Mouse (Mus musculus): ENCODE measurements around the gene Tmtc3. TPM values are rescaled to one million over a fixed set of nuclear protein-coding genes. Genes with fewer than 3 reads are reported as not detected.

Gene Tmtc3
- polyA plus RNA-seq (2016; fragmentation: Nextera tagmentation; extraction: Ambion mirVana), result 24.4 and 25.7 TPM in 2 replicates

- H3K36me3 ChIP-seq, result 0 out of 2 replicates have a peak, but pooled peaks cover 4% of the 10 kb centered on the region
- ATAC-seq (ENCODE audit: insufficient number of reproducible peaks, insufficient read depth, low FRiP score, low TSS enrichment), result peak; percentile 99
- peak within 1 kb of the TSS; percentile 71 for H3K4me3 ChIP-seq
- peak within 1 kb of the TSS; percentile 81 for H3K27ac ChIP-seq
- peaks cover 2% of the 10 kb centered on the region; the same call in 1 of the 2 replicates for H3K4me1 ChIP-seq
- H3K27me3 ChIP-seq, result no peaks in the 10 kb centered on the region
- peak within 1 kb of the TSS; percentile 82 for H3K4me2 ChIP-seq (replicated peaks)
- WGBS, result under 1% methylated on average over 63 of the region's 63 CpGs
- H3K9me3 ChIP-seq, result no peaks in the 10 kb centered on the region
- peak within 1 kb of the TSS; percentile 76 for H3K9ac ChIP-seq
These were observed at the start of gene Tmtc3, which contains the start of gene Cep290 for GRCm38 (mm10) chr10:100487097-100487978. TSS of gene Tmtc3 (minus strand) at chr10:100487350. TSS of gene Cep290 (plus strand) at chr10:100487558.

DNA sequence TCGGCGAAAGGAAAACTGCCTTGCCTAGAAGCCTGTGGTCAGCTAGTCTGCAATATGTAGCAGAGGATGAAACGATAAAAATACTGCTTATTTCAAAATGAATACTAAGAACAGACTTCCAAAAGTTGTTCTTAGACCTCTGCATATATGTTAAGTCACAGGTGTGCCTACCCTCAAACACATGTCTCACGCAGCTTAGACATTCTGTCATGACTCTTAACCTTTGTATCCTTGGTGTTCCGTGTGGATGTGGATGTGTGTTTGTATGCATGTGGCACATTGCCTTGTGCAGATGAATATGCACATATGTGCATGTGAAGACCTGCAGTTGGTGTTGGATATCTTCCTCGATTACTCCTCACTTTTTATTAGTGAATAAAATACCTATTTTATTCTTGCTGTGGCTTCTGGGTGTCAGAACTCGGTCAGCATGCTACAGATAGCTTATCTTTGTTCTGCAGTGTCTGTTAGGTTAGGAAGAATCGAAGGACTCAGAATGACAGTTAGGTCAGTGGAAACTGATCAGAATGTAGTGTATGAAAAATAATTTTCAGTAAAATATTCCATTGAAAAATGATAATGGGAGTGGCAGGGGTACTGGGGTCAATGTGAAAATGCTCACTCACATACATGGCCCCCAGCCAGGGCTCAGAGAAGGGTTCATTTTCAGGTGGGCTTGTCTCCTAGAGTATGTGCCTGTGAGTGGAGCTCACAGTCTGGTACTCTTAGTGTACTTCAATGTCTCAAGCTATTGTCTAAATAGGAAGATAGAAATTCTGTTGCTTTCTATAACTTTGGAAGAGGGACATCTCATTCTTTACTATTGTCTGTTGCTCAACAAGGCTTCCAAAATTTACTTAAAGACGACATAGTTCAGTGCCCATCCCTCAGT lies 37.6 kb upstream of the Tmtc3 start:
- no peak overlapping the region for H3K27ac ChIP-seq
- 90% methylated on average over 9 of the region's 9 CpGs for WGBS
- H3K4me1 ChIP-seq, result no peaks in the 10 kb centered on the region
- ATAC-seq (ENCODE audit: insufficient number of reproducible peaks, insufficient read depth, low FRiP score, low TSS enrichment), result no peak
- no peaks in the 10 kb centered on the region for H3K27me3 ChIP-seq
- H3K36me3 ChIP-seq, result peaks cover 8% of the 10 kb centered on the region
- H3K4me2 ChIP-seq (replicated peaks), result no peak overlapping the region
- no peak overlapping the region for H3K4me3 ChIP-seq
- no peak overlapping the region for H3K9ac ChIP-seq
- H3K9me3 ChIP-seq, result no peaks in the 10 kb centered on the region

DNA sequence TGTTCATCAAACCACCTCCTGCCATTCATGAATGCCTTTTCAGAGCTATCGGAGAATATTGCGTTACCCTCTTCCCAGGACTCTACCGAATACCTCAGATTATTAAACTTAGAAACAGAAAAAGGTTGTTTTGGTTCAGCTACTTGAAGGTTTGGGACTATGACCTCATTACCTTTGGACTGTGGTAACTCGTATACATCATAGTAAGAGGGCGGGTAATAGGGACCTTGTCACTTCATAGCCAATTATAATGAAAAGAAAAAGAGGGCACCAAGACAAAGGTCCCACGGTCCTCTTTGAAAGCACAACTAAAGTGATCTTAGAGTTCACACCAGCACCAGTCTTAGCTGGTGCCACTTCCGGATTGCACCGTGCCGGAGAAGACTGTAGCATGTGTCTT lies 35.2 kb upstream of the Tmtc3 start:
- no peak for ATAC-seq (ENCODE audit: insufficient number of reproducible peaks, insufficient read depth, low FRiP score, low TSS enrichment)
- Histone ChIP-seq H3K9me3 (no peaks in the 10 kb centered on the region), H3K4me1 (no peaks in the 10 kb centered on the region), H3K4me2 (replicated peaks) (no peak overlapping the region), H3K9ac (no peak overlapping the region), H3K4me3 (no peak overlapping the region), H3K27me3 (no peaks in the 10 kb centered on the region), H3K36me3 (peaks cover 15% of the 10 kb centered on the region), H3K27ac (no peak overlapping the region)
- WGBS, result 90% methylated on average over 9 of the region's 9 CpGs

GRCm38 (mm10) chr10:100521617-100522016 lies 34.5 kb upstream of the Tmtc3 start:
- Histone ChIP-seq H3K27ac (no peak overlapping the region), H3K27me3 (no peaks in the 10 kb centered on the region), H3K4me1 (no peaks in the 10 kb centered on the region), H3K9me3 (no peaks in the 10 kb centered on the region), H3K9ac (no peak overlapping the region), H3K4me3 (no peak overlapping the region), H3K4me2 (replicated peaks) (no peak overlapping the region), H3K36me3 (peaks cover 15% of the 10 kb centered on the region)
- ATAC-seq (ENCODE audit: insufficient number of reproducible peaks, insufficient read depth, low FRiP score, low TSS enrichment), result no peak
- 71% methylated on average over 4 of the region's 4 CpGs for WGBS

GRCm38 (mm10) chr10:100508170-100508569 lies 21.0 kb upstream of the Tmtc3 start:
- no peak for ATAC-seq (ENCODE audit: insufficient number of reproducible peaks, insufficient read depth, low FRiP score, low TSS enrichment)
- H3K36me3 ChIP-seq, result peaks cover 13% of the 10 kb centered on the region
- 97% methylated on average over 1 of the region's 1 CpGs for WGBS
- no peaks in the 10 kb centered on the region for H3K4me1 ChIP-seq
- H3K4me3 ChIP-seq, result no peak overlapping the region
- H3K4me2 ChIP-seq (replicated peaks), result no peak overlapping the region
- H3K27ac ChIP-seq, result no peak overlapping the region
- no peak overlapping the region for H3K9ac ChIP-seq
- H3K9me3 ChIP-seq, result no peaks in the 10 kb centered on the region
- H3K27me3 ChIP-seq, result no peaks in the 10 kb centered on the region

DNA sequence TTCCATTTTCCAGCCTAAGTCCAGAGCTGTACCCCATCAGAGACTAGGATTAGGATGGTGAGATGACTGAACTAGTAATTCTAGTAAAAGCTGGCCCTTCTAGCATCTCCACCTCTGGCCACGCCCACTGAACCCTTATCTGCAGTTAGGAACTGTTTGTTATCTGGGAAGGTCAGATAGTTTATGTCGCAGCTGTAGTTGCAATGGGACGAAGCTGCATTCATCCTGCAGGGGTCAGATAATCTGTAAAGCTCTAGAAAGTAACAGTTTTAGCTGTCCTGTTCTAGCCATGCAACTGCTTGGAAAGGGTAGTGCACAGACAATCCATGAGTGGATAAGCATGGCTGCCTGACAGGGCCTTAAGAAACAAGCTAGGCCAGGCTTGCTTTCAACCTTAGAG lies 11.2 kb upstream of the Tmtc3 start:
- H3K4me3 ChIP-seq, result no peak overlapping the region
- no peaks in the 10 kb centered on the region for H3K27me3 ChIP-seq
- H3K4me2 ChIP-seq (replicated peaks), result no peak overlapping the region
- no peaks in the 10 kb centered on the region for H3K9me3 ChIP-seq
- ATAC-seq (ENCODE audit: insufficient number of reproducible peaks, insufficient read depth, low FRiP score, low TSS enrichment), result no peak
- no peaks in the 10 kb centered on the region for H3K4me1 ChIP-seq
- H3K27ac ChIP-seq, result no peak overlapping the region
- H3K9ac ChIP-seq, result no peak overlapping the region
- peaks cover 27% of the 10 kb centered on the region for H3K36me3 ChIP-seq
- 81% methylated on average over 3 of the region's 3 CpGs for WGBS

GRCm38 (mm10) chr10:100491916-100492315 lies 4.8 kb upstream of the Tmtc3 start:
- H3K9me3 ChIP-seq, result no peaks in the 10 kb centered on the region
- peaks cover 16% of the 10 kb centered on the region; the same call in 1 of the 2 replicates for H3K36me3 ChIP-seq
- 95% methylated on average over 7 of the region's 7 CpGs for WGBS
- no peak overlapping the region for H3K4me2 ChIP-seq (replicated peaks)
- H3K27ac ChIP-seq, result no peak overlapping the region
- H3K9ac ChIP-seq, result no peak overlapping the region
- no peak for ATAC-seq (ENCODE audit: insufficient number of reproducible peaks, insufficient read depth, low FRiP score, low TSS enrichment)
- H3K4me1 ChIP-seq, result no peaks in the 10 kb centered on the region
- no peak overlapping the region for H3K4me3 ChIP-seq
- H3K27me3 ChIP-seq, result no peaks in the 10 kb centered on the region

- H3K9me3 ChIP-seq, result no peaks in the 10 kb centered on the region
- ATAC-seq (ENCODE audit: insufficient number of reproducible peaks, insufficient read depth, low FRiP score, low TSS enrichment), result no peak
- peak overlapping the region; percentile 76 for H3K9ac ChIP-seq
- H3K4me1 ChIP-seq, result peaks cover 2% of the 10 kb centered on the region; the same call in 1 of the 2 replicates
- H3K27me3 ChIP-seq, result no peaks in the 10 kb centered on the region
- H3K4me2 ChIP-seq (replicated peaks), result peak overlapping the region; percentile 71
- H3K36me3 ChIP-seq, result 0 out of 2 replicates have a peak, but pooled peaks cover 4% of the 10 kb centered on the region
- H3K4me3 ChIP-seq, result peak overlapping the region; percentile 71
- under 1% methylated on average over 12 of the region's 13 CpGs for WGBS
- H3K27ac ChIP-seq, result peak overlapping the region; percentile 81
These were observed 451 bp downstream of the Tmtc3 start for GRCm38 (mm10) chr10:100486701-100487096.

GRCm38 (mm10) chr10:100479538-100479937 lies 7.6 kb downstream of the Tmtc3 start:
- Histone ChIP-seq H3K4me1 (no peaks in the 10 kb centered on the region), H3K4me3 (no peak overlapping the region), H3K4me2 (replicated peaks) (no peak overlapping the region), H3K27me3 (no peaks in the 10 kb centered on the region), H3K9me3 (no peaks in the 10 kb centered on the region), H3K9ac (no peak overlapping the region), H3K27ac (no peak overlapping the region), H3K36me3 (peaks cover 9% of the 10 kb centered on the region; the same call in 1 of the 2 replicates)
- no peak for ATAC-seq (ENCODE audit: insufficient number of reproducible peaks, insufficient read depth, low FRiP score, low TSS enrichment)
- 95% methylated on average over 3 of the region's 3 CpGs for WGBS

GRCm38 (mm10) chr10:100475040-100475439 lies 12.1 kb downstream of the Tmtc3 start:
- H3K27ac ChIP-seq, result no peak overlapping the region
- no peak for ATAC-seq (ENCODE audit: insufficient number of reproducible peaks, insufficient read depth, low FRiP score, low TSS enrichment)
- H3K36me3 ChIP-seq, result peaks cover 14% of the 10 kb centered on the region
- H3K27me3 ChIP-seq, result no peaks in the 10 kb centered on the region
- no peak overlapping the region for H3K9ac ChIP-seq
- H3K4me3 ChIP-seq, result no peak overlapping the region
- no peak overlapping the region for H3K4me2 ChIP-seq (replicated peaks)
- H3K4me1 ChIP-seq, result no peaks in the 10 kb centered on the region
- no peaks in the 10 kb centered on the region for H3K9me3 ChIP-seq
- 52% methylated on average over 3 of the region's 3 CpGs for WGBS

GRCm38 (mm10) chr10:100460515-100460914 lies 26.6 kb downstream of the Tmtc3 start:
- Histone ChIP-seq H3K36me3 (peaks cover 12% of the 10 kb centered on the region), H3K4me3 (no peak overlapping the region), H3K9ac (no peak overlapping the region), H3K4me1 (no peaks in the 10 kb centered on the region), H3K27me3 (no peaks in the 10 kb centered on the region), H3K27ac (no peak overlapping the region), H3K9me3 (no peaks in the 10 kb centered on the region), H3K4me2 (replicated peaks) (no peak overlapping the region)
- ATAC-seq (ENCODE audit: insufficient number of reproducible peaks, insufficient read depth, low FRiP score, low TSS enrichment), result no peak

All from embryonic facial prominence, embryonic 12.5 days (tissue).